Mouse (Mus musculus): ENCODE measurements around the gene Klhl8.
"Not testable (repeated sequence)": the region's sequence is repeated elsewhere in the genome, so short reads cannot be mapped to it uniquely, and the experiment has no call there.

Klhl8 gene

GRCm38 (mm10) chr5:103910748-103911409, at the start of gene Klhl8:
Klhl8 (minus strand) TSS chr5:103911259.
- DNase-seq: peak; percentile 85

- no peak for DNase-seq
These were observed 43.6 kb upstream of the Klhl8 start for GRCm38 (mm10) chr5:103954638-103955037.

DNA sequence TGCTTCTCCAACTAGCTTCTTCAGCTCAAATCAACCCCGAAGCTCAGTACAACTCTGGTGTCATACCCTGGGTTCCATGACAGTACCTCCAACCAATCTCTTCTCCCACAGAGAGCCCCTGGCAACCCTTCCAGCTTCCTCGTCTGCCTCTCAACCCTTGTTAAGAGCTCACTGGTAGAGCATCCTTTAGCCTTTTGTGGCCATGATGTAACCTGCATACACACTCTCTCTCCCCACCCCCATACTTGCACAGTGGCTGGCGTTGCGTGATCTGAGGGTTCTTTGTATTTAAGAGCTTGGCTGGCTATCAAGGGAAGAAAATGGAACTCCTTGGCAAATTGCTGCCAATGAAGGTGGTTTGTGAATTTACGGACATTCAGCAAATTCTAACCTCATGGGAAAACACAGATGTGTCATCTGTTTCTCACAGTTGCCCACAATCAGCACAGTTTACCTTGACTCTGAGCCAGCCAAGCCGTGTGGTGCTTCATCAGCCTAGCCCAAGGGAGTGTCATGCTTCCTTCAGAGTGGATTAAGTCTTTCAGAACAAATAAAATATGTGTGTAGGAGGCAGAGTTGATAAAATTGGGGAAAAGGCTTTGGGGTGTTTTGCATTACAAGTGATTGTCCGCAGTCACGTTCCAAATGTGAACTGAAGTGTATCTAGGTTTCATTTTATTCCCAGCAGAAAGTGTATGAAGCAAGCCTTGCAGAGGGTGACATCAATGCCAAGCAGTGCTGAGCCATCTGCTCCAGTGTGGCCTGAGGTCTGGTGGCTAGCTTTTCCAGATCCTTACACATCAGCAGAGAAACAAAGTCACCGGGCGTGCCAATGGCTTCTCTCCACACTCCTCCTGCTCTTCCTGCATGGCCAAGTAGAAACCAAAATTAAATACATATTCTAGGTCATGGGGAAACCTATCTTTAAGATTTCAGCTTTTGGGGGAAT, 42.4 kb upstream of the Klhl8 start:
- DNase-seq: no peak

- DNase-seq: not testable (repeated sequence)
These were observed 39.1 kb upstream of the Klhl8 start for GRCm38 (mm10) chr5:103950138-103950537.

DNA sequence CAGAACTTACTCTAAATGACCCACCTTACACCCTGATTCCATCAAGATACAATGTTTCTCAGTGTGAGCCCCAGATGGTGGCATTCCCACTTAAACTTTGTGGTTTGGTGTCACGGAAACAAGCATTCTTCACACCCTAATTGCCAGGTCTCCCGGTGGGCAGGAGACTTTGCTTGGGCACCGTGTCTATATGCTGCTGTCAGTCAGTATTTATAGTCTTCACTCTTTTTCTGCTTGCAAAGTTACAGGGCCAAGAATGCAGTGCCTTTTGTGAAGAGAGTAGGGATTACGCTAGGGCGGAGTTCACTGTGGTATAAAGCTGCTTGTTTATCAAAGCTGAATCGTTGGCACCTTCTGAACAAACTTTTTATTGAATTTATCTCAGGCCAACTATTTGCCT, 32.1 kb upstream of the Klhl8 start:
- DNase-seq: no peak

- DNase-seq: no peak
These were observed 28.8 kb upstream of the Klhl8 start for GRCm38 (mm10) chr5:103939856-103940255.

- DNase-seq: no peak
These were observed 28.2 kb upstream of the Klhl8 start for GRCm38 (mm10) chr5:103939350-103939652.

DNA sequence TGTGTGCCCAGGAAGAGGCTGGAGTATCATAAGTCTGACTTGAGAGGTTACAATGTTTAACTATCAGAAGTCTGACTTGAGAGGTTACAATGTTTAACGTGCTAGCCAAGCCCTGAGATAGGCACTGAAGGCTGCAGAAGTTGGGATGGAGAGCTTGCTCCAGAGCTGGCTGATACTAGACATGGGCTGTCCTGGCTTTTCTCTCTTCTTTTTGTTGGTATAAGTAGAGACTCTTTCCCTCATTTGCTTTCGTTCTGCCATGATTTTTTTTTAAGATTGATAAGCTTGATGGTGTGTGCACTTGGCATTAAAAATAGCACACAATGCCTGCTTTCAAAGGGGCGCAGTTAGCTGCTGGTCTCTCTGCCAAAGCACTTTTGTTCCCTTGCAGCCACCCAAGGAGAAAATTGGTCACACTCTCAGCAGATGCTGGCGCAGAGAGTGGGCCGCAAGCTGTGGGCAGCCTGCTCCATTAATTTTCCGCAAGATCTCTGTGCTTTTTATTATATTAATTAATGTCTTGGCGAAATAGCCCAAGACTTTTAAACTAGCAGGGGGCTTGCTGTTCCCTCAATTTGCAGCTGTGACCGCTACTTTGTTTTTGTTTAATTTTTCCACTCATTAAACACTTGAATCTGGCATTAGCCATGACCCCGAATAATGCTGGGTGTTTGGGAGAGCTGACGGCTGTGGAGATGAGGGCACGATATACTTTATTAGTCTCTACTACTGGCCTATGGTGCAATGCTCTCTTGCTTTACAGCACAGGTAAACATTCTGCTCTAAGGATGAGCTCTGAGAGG, 27.7 kb upstream of the Klhl8 start:
- no peak for DNase-seq

DNA sequence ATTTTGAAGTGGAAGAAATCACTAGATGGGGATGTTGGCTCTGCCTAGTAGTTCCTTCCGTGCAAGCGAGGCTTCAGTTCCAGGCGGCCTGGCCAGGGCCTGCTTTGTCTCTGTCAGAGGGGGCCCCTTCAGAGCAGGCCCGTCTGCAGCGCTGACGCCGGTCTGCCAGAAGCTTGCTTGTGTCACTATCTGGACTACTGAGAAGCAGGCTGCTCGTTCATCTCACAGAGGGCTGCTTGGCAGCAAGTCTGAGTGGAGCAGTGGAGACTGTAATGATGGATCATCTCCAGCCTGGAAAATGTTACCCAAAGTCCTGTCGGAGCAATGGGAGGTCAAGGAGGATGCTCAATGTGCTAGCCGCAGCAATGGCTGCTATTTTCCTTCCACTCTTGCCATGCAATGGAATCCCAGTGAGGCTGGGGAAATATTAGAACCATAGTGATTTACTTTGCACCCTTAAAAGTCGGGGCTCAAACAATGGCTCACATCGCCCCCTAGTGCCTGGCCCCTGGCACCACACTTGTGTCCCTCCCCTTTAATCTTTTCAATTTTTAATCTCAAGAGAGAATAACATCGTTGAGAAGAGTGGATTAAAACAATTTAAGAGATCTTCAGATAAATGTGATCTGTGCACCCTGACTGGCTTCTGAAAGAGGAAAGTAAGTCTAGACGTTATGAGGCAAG, 26.0 kb upstream of the Klhl8 start:
- DNase-seq: peak; percentile 71

DNA sequence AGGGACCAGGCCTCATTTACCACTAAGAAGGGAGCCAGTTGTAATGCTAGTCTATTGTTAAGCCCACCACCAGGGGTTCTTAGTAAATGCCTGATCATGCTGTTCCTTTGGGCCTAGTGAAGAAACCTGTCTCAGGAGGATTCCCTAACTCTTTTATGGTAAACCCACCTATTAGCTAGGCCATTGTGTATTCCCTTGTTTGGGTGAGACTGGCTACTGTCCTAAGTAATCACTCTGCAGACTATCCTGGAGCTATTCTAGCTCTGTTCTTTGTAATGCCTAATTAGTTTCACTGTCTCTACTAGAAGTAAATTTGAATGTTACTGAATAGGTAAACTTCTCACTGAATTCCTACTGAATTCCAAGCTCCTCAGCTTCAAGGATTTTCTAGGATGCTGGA, 20.9 kb upstream of the Klhl8 start:
- not testable (repeated sequence) for DNase-seq

- DNase-seq: no peak
These were observed 19.5 kb upstream of the Klhl8 start for GRCm38 (mm10) chr5:103930511-103930910.

DNA sequence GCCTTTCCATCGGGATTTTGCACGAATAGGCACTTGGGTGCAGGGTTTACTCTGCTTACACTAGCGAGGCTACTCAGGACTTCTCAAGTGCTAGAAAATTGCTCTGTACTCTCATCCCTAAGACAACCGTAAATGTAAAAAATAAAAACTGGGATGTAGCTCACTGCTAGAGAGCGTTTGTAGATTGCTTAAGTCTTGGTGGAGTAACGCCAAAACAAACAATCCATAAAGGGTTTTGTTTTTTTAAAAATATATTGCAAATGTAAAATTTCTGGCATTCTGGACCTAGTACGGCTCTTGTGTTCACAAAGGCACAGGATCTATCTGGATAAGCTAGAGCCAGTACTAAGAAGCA, 17.1 kb upstream of the Klhl8 start:
- DNase-seq: no peak

DNA sequence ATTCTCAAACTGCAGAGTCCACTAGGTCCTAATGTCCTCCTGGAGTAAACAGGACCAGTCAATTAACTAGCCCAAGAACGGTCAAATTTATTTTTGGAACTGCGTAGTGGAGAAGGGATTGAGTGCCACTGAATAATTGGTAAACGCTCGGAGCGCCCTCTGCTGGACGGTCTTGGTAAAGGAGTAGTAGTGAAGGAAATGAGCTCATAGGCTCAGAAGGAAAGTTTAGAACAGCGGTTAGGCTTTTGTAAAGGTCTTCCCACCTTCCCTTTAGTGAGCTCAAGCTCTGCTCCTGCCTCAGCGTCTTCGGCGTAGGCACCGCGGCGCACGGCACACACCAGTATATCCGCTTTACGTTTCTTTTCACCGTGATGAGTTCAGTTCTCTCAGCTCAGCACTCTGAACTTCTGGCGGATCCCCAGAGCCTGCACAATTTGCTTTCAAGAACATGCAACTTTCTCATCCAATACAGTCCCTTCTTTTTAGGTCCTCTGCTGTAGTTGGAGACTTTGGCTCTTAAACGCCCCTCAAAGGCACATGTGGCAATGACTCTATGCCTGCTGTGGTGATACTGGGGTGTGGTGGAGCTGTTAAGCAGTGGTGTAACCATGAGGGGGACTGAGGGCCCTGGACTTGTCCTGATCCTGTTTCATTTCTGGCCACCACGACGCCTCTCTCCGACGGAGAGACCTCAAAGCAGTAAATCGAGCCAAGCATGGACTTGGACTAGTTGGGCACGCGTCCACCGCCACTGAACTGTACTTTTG, 16.6 kb upstream of the Klhl8 start:
- DNase-seq: peak; percentile 97

- DNase-seq: peak; percentile 61
These were observed 15.3 kb upstream of the Klhl8 start for GRCm38 (mm10) chr5:103926398-103926797.

DNA sequence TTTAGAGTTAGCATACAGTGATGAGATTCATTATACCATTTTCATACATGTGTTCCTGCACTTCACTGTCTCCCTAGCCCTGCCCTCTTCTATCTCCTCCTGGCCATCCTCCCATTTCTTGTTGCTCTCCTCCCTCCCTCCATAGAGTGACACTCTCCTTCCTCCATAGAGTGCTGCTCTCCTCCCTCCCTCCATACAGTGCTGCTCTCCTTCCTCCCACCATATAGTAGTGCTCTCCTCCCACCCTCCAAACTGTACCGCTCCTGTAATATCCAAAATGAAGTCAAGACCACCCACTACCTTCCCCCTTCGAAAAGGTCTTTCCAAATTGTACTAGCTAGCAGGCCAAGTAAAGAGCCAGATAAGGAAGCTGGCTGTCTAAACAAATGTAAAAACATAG, 12.7 kb upstream of the Klhl8 start:
- no peak for DNase-seq

GRCm38 (mm10) chr5:103923101-103923500, 12.0 kb upstream of the Klhl8 start:
- no peak for DNase-seq

DNA sequence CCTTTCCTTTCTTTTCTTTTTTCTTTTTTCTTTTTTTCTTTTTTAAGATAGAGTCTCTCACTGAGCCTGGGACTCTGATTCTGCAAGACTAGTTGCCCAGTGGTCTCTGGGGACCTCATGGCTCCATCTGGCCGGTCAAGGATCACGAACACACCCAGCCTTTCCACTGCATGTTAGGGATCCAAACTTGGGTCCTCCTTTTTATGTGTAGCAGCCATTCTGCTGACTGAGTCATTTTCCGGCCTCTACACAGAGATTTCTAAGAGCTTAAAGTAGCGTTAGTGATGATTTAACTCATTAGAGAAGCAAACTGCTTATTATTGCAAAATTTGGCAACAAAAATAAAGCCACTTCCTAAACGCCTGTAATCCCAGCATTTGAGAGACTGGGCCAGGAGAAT, 11.4 kb upstream of the Klhl8 start:
- DNase-seq: no peak

- DNase-seq: no peak
These were observed 8.4 kb upstream of the Klhl8 start for GRCm38 (mm10) chr5:103919497-103919896.

DNA sequence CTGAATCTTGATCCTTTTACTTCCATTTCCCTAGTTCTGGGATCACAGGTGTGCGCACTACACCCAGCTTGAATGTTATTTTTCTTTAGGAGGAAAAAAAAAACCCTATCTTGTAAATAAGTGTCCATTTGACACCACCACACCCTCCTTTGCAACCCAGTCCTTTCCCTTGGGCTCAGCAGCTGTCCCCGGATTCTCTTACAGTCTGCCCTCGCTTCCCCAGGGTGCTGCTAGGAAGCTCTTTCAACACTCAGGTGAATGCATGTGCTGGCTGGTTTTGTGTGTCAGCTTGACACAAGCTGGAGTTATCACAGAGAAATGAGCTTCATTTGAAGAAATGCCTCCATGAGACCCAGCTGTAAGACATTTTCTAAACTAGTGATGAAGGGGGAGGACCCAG, 7.2 kb upstream of the Klhl8 start:
- no peak for DNase-seq

GRCm38 (mm10) chr5:103917357-103917895, 6.4 kb upstream of the Klhl8 start:
- no peak for DNase-seq

- DNase-seq: no peak
These were observed 5.7 kb upstream of the Klhl8 start for GRCm38 (mm10) chr5:103916595-103917356.
